Mouse (Mus musculus) spleen, postnatal 14 days (tissue): Measurements from ENCODE around the gene Hnrnpd.
A peak's percentile ranks its signal among the peaks of the same experiment; 100 is the strongest.

Source experiments
- DNase-seq, 2 experiments: peaks; one replicate each; pipeline ENCODE4 v3.0.0; 2021 to 2022; ENCODE audit warnings: low spot score in 2 of 2

The Hnrnpd gene

GRCm38 (mm10) chr5:99978699-99979442 lies at the start of gene Hnrnpd, which contains the start of gene 4930524J08Rik:
Gene Hnrnpd, minus strand, starts transcription at chr5:99978938.
Gene 4930524J08Rik, plus strand, starts transcription at chr5:99979061.
- DNase-seq, result peak; percentile 82 to 84

GRCm38 (mm10) chr5:100024868-100025267 lies 46.1 kb upstream of the Hnrnpd start:
- no peak for DNase-seq

GRCm38 (mm10) chr5:100024403-100024802 lies 45.7 kb upstream of the Hnrnpd start:
- no peak for DNase-seq

GRCm38 (mm10) chr5:100020089-100020488 lies 41.4 kb upstream of the Hnrnpd start:
- no peak for DNase-seq

- no peak for DNase-seq
Measured at GRCm38 (mm10) chr5:100012599-100012998, 33.9 kb upstream of the Hnrnpd start.

GRCm38 (mm10) chr5:100008485-100008884 lies 29.7 kb upstream of the Hnrnpd start:
- no peak for DNase-seq

GRCm38 (mm10) chr5:100007040-100007375 lies 28.3 kb upstream of the Hnrnpd start:
- DNase-seq, result no peak

GRCm38 (mm10) chr5:100006324-100007039 lies 27.7 kb upstream of the Hnrnpd start:
- no peak for DNase-seq

GRCm38 (mm10) chr5:100005896-100006295 lies 27.2 kb upstream of the Hnrnpd start:
- DNase-seq, result no peak

- no peak for DNase-seq
Measured at GRCm38 (mm10) chr5:100005431-100005830, 26.7 kb upstream of the Hnrnpd start.

GRCm38 (mm10) chr5:100003895-100004294 lies 25.2 kb upstream of the Hnrnpd start:
- DNase-seq, result no peak

- no peak for DNase-seq
Measured at GRCm38 (mm10) chr5:100000500-100000899, 21.8 kb upstream of the Hnrnpd start.

GRCm38 (mm10) chr5:100000048-100000447 lies 21.3 kb upstream of the Hnrnpd start:
- no peak for DNase-seq

- DNase-seq, result no peak
Measured at GRCm38 (mm10) chr5:99994680-99995079, 15.9 kb upstream of the Hnrnpd start.

- DNase-seq, result no peak
Measured at GRCm38 (mm10) chr5:99994166-99994565, 15.4 kb upstream of the Hnrnpd start.

- DNase-seq, result no peak
Measured at GRCm38 (mm10) chr5:99983452-99984061, 4.8 kb upstream of the Hnrnpd start.

- peak; percentile 36 to 53 for DNase-seq
Measured at GRCm38 (mm10) chr5:99977516-99978301, 1.0 kb downstream of the Hnrnpd start.

- DNase-seq, result no peak
Measured at GRCm38 (mm10) chr5:99976334-99976955, 2.3 kb downstream of the Hnrnpd start.

- DNase-seq, result no peak
Measured at GRCm38 (mm10) chr5:99975776-99976175, 3.0 kb downstream of the Hnrnpd start.

GRCm38 (mm10) chr5:99975061-99975460 lies 3.7 kb downstream of the Hnrnpd start:
- DNase-seq, result no peak

- DNase-seq, result no peak
Measured at GRCm38 (mm10) chr5:99973941-99974340, 4.8 kb downstream of the Hnrnpd start.
